Mouse (Mus musculus) NIH3T3 (cell line): ENCODE results near the gene Gm45618.

Experiments
- DNase-seq: peaks from one replicate; pipeline ENCODE4 v3.0.0-alpha.2; 2012; ENCODE audit warnings: low read depth

Gene Gm45618

DNA sequence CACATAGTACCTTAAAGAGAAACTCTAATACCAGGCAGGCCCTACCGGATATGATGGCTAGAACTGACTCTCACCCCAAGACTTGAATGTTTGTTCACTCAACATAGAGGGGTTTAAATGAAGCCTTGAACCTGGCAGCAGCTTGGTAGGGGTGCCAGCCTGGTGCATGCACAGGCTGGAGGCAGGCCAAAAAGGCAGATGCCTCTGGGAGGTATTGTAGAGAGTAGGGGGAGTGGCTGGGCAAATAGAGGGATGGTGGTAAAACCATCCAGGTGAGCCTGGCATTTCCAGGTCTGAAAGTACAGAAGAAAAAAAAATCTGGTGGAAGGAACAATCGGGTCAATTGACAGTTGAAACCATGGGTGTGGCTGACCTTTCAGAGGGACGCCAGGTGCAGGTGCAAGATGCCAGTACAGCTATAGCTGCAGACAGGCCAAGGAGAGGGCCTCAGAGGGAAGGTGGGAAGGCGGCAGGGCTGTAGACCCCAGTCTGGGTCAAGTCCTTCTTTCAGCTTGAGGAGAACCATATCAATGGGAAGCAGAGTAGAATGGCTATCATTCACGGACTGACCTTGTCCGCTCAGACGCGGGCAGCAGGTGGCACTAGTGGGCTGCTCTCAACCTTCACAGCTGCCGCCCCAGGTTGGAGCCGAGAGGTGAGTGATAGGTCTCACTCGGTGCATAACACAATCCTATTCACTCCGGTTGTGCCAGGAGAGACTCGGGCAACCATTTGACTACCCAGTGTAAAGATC, 49.9 kb downstream of the Gm45618 start:
- DNase-seq, result peak; percentile 76
